Mouse (Mus musculus): ENCODE measurements around the gene Chgb. TPM values are rescaled to one million over a fixed set of nuclear protein-coding genes. Genes with fewer than 3 reads are reported as not detected.

Gene Chgb
- total and polyA plus RNA-seq, 2 experiments from 2014 or later, result 0.15 TPM; not detected in 1

DNA sequence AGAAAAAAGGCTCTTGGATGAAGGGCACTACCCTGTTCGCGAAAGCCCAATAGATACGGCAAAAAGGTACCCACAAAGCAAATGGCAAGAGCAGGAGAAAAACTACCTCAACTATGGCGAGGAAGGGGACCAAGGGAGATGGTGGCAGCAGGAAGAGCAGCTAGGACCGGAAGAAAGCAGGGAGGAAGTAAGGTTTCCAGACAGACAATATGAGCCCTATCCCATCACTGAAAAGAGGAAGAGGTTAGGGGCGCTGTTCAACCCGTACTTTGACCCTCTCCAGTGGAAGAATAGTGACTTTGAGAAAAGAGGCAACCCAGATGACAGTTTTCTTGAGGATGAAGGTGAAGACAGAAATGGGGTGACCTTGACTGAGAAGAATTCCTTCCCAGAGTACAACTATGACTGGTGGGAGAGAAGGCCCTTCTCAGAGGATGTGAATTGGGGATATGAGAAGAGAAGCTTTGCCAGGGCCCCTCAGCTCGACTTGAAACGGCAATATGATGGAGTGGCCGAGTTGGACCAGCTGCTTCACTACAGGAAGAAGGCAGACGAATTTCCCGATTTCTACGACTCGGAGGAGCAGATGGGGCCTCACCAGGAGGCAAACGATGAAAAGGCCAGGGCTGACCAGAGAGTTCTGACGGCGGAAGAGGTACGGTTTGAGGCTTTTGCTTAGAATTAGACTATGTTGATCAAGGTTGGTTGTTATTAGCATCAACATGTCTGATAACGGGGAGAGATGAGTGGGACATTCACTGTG lies 12.5 kb downstream of the Chgb start:
- H3K9me3 ChIP-seq (replicated peaks; ENCODE audit: control insufficient read depth, low read length), result no peaks in the 10 kb centered on the region
- ATAC-seq (ENCODE audit: insufficient read depth, low read depth) (no peak), DNase-seq (ENCODE audit: low spot score) (no peak)
- no peak overlapping the region for H3K9ac ChIP-seq (replicated peaks; ENCODE audit: low read depth, low read length)
- H3K4me3 ChIP-seq (ENCODE audit: low read depth, low read length), result no peak overlapping the region
- TF ChIP-seq EP300 (IDR thresholded peaks at IDR 0.05; ENCODE audit: low read depth) (no peak), CTCF (IDR thresholded peaks at IDR 0.05; ENCODE audit: low read depth) (no peak)
- 79% methylated on average over 19 of the region's 19 CpGs for WGBS
- no peak overlapping the region for H3K4me2 ChIP-seq (ENCODE audit: low read depth, low read length)
- no peak overlapping the region for H3K27ac ChIP-seq (ENCODE audit: low read depth)
- no peaks in the 10 kb centered on the region for H3K4me1 ChIP-seq (ENCODE audit: control insufficient read depth, insufficient read depth)
- no peaks in the 10 kb centered on the region for H3K36me3 ChIP-seq (replicated peaks; ENCODE audit: control insufficient read depth, insufficient read depth, low read length)
- no peaks in the 10 kb centered on the region for H3K27me3 ChIP-seq (ENCODE audit: control insufficient read depth, insufficient read depth, low read length)

DNA sequence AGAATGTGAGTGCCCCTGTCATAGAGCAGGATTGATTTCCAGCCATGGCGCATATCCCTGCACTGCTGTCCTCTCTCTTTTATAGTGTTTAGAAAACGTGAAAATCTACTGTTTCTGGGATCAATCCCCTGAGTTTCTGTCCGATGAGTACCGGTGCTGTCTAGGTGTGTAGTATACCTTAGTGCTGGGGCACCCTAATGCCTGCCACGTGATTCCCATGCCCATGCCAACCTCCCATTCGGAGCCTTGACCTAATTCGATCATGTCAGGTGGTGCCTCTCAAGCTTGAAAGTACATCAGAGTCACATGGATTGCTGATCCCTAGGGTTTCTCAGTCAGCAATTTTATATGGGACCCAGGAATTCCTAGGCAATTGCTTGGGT lies 13.1 kb downstream of the Chgb start:
- H3K4me1 ChIP-seq (ENCODE audit: control insufficient read depth, insufficient read depth), result no peaks in the 10 kb centered on the region
- ATAC-seq (ENCODE audit: insufficient read depth, low read depth), result no peak
- WGBS, result 68% methylated on average over 7 of the region's 7 CpGs
- no peak for DNase-seq (ENCODE audit: low spot score)
- no peaks in the 10 kb centered on the region for H3K27me3 ChIP-seq (ENCODE audit: control insufficient read depth, insufficient read depth, low read length)
- no peak for TF ChIP-seq CTCF (IDR thresholded peaks at IDR 0.05; ENCODE audit: low read depth)
- no peak for TF ChIP-seq EP300 (IDR thresholded peaks at IDR 0.05; ENCODE audit: low read depth)
- no peak overlapping the region for H3K4me2 ChIP-seq (ENCODE audit: low read depth, low read length)
- no peak overlapping the region for H3K27ac ChIP-seq (ENCODE audit: low read depth)
- no peaks in the 10 kb centered on the region for H3K9me3 ChIP-seq (replicated peaks; ENCODE audit: control insufficient read depth, low read length)
- no peaks in the 10 kb centered on the region for H3K36me3 ChIP-seq (replicated peaks; ENCODE audit: control insufficient read depth, insufficient read depth, low read length)
- H3K9ac ChIP-seq (replicated peaks; ENCODE audit: low read depth, low read length), result no peak overlapping the region
- H3K4me3 ChIP-seq (ENCODE audit: low read depth, low read length), result no peak overlapping the region

DNA sequence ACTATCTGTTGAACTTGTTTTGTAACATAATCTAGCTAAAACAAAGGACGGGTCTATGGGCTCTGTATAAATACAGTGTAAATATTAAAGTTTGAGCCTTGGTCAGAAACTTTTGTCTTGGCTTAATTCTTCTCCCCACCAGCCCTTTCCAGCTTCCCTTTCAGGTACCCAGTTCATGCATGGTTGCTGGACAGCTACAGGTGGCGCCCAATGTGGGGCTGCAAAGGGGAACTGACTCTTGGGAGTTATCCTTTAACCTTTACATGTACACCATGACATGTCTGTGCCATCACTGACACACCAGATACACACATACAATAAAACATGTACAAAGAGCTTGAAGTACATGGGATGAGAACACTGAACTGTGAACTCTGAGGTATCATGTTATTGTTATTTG lies 21.9 kb downstream of the Chgb start:
- ATAC-seq (ENCODE audit: insufficient read depth, low read depth) (no peak), DNase-seq (ENCODE audit: low spot score) (no peak)
- H3K9ac ChIP-seq (replicated peaks; ENCODE audit: low read depth, low read length), result no peak overlapping the region
- no peak overlapping the region for H3K4me3 ChIP-seq (ENCODE audit: low read depth, low read length)
- TF ChIP-seq EP300 (IDR thresholded peaks at IDR 0.05; ENCODE audit: low read depth) (no peak), CTCF (IDR thresholded peaks at IDR 0.05; ENCODE audit: low read depth) (no peak)
- peaks cover 36% of the 10 kb centered on the region for H3K36me3 ChIP-seq (replicated peaks; ENCODE audit: control insufficient read depth, insufficient read depth, low read length)
- H3K27me3 ChIP-seq (ENCODE audit: control insufficient read depth, insufficient read depth, low read length), result no peaks in the 10 kb centered on the region
- no peaks in the 10 kb centered on the region for H3K4me1 ChIP-seq (ENCODE audit: control insufficient read depth, insufficient read depth)
- H3K27ac ChIP-seq (ENCODE audit: low read depth), result no peak overlapping the region
- no peaks in the 10 kb centered on the region for H3K9me3 ChIP-seq (replicated peaks; ENCODE audit: control insufficient read depth, low read length)
- H3K4me2 ChIP-seq (ENCODE audit: low read depth, low read length), result no peak overlapping the region
- WGBS, result 81% methylated on average over 2 of the region's 2 CpGs

DNA sequence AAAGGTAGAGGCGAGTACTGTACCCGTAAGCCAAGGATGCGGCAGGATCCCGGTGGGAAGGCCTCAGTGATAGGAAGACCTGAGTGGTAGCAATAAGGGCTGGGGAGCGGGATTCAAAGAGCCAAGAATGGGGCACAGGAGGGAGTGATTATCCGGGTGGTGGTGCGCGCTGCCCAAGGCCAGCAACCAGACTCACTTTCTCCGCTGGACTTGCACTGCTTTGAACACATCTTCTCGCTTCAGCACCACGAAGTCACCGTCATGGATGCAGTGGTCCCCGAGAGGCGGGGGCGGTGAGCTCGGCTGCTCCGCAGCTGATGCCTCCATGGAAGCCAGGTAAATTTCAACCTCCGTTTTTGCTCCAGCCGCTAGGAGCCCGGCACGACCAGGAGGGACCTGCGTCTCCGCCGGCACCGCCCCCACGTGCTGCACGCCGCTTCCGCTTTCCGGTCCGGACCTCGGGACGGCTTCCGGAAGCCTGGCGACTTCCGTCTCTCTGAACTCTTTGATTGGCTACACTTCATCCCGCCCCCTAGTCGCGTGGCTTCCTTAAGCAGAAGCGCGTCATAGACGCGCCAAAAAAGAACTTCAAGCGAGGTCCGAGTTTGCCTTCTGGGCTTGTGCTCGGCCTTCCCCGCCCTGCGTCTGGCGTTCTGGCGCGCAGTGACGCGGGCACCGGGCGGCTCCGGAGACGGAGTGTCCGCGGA lies 34.7 kb downstream of the Chgb start, which contains the start of the genes Trmt6 and Mcm8:
Trmt6 (minus strand) TSS at position 448 of the 707 bp plus-strand sequence.
Mcm8 (plus strand) TSS at position 534 of the 707 bp plus-strand sequence.
- H3K4me1 ChIP-seq (ENCODE audit: control insufficient read depth, insufficient read depth), result peaks cover 7% of the 10 kb centered on the region
- peak within 1 kb of the TSS; percentile 39; the same call in 1 of the 2 replicates for H3K27ac ChIP-seq (ENCODE audit: low read depth)
- peak; percentile 98 for DNase-seq (ENCODE audit: low spot score)
- H3K4me2 ChIP-seq (ENCODE audit: low read depth, low read length), result peak within 1 kb of the TSS; percentile 90
- WGBS, result under 1% methylated on average over 58 of the region's 59 CpGs
- no peaks in the 10 kb centered on the region for H3K9me3 ChIP-seq (replicated peaks; ENCODE audit: control insufficient read depth, low read length)
- H3K9ac ChIP-seq (replicated peaks; ENCODE audit: low read depth, low read length), result peak within 1 kb of the TSS; percentile 54
- no peaks in the 10 kb centered on the region for H3K27me3 ChIP-seq (ENCODE audit: control insufficient read depth, insufficient read depth, low read length)
- ATAC-seq (ENCODE audit: insufficient read depth, low read depth), result peak; percentile 100
- H3K4me3 ChIP-seq (ENCODE audit: low read depth, low read length), result peak within 1 kb of the TSS; percentile 65
- peaks cover 7% of the 10 kb centered on the region; the same call in 1 of the 2 replicates for H3K36me3 ChIP-seq (replicated peaks; ENCODE audit: control insufficient read depth, insufficient read depth, low read length)
- TF ChIP-seq CTCF (IDR thresholded peaks at IDR 0.05; ENCODE audit: low read depth), result no peak; the same call in 1 of the 2 replicates
- 0 out of 2 replicates have a peak, but pooled peaks have one; percentile 56 for TF ChIP-seq EP300 (IDR thresholded peaks at IDR 0.05; ENCODE audit: low read depth)

DNA sequence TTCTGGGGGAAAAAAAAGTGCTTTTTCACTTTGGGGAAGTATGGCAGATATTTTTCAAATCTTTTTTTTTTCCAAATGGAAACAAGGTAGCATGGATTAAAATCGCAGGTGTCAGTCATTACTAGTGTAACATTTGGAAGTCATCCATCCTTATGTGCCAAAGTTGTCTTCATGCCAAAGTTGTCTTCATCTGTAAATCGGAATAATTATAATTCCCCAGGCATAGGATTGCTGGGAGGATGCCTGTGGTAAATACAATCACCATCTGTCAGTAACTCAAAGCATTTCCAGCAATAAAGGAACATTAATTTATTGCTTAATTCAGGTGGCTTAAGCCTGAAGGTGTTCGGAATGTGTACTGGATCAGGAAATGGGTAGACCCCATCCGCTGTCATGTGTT lies 60.0 kb downstream of the Chgb start:
- TF ChIP-seq EP300 (IDR thresholded peaks at IDR 0.05; ENCODE audit: low read depth), result no peak
- TF ChIP-seq CTCF (IDR thresholded peaks at IDR 0.05; ENCODE audit: low read depth), result no peak
- DNase-seq (ENCODE audit: low spot score), result no peak
- no peak overlapping the region for H3K27ac ChIP-seq (ENCODE audit: low read depth)
- no peak overlapping the region for H3K9ac ChIP-seq (replicated peaks; ENCODE audit: low read depth, low read length)
- no peak for ATAC-seq (ENCODE audit: insufficient read depth, low read depth)
- no peak overlapping the region for H3K4me2 ChIP-seq (ENCODE audit: low read depth, low read length)
- H3K4me1 ChIP-seq (ENCODE audit: control insufficient read depth, insufficient read depth), result no peaks in the 10 kb centered on the region
- no peaks in the 10 kb centered on the region for H3K27me3 ChIP-seq (ENCODE audit: control insufficient read depth, insufficient read depth, low read length)
- H3K36me3 ChIP-seq (replicated peaks; ENCODE audit: control insufficient read depth, insufficient read depth, low read length), result no peaks in the 10 kb centered on the region
- no peaks in the 10 kb centered on the region for H3K9me3 ChIP-seq (replicated peaks; ENCODE audit: control insufficient read depth, low read length)
- WGBS, result 87% methylated on average over 4 of the region's 4 CpGs
- H3K4me3 ChIP-seq (ENCODE audit: low read depth, low read length), result no peak overlapping the region

Other genes starting within 250 kb of the Chgb start
- 26.4 and 37.5 TPM in 2 replicates for gene Gpcpd1, start 193.5 kb upstream of the Chgb start, total RNA-seq (2014; rRNA removed; ENCODE audit: low replicate concordance)
- 60.5 and 67.9 TPM in 2 replicates for gene Gpcpd1, start 193.5 kb upstream of the Chgb start, polyA plus RNA-seq (2015; fragmentation: Nextera tagmentation; extraction: Ambion mirVana)
- gene Shld1, start 94.3 kb upstream of the Chgb start, total RNA-seq (2014; rRNA removed; ENCODE audit: low replicate concordance), result 23.3 and 24.1 TPM in 2 replicates
- 14.1 and 16.4 TPM in 2 replicates for gene Shld1, start 94.3 kb upstream of the Chgb start, polyA plus RNA-seq (2015; fragmentation: Nextera tagmentation; extraction: Ambion mirVana)
- gene Trmt6, start 34.8 kb downstream of the Chgb start, total RNA-seq (2014; rRNA removed; ENCODE audit: low replicate concordance), result 6.1 and 6.9 TPM in 2 replicates
- gene Trmt6, start 34.8 kb downstream of the Chgb start, polyA plus RNA-seq (2015; fragmentation: Nextera tagmentation; extraction: Ambion mirVana), result 18.6 and 22.1 TPM in 2 replicates
- 2.1 and 3.4 TPM in 2 replicates for gene Mcm8, start 34.9 kb downstream of the Chgb start, total RNA-seq (2014; rRNA removed; ENCODE audit: low replicate concordance)
- gene Mcm8, start 34.9 kb downstream of the Chgb start, polyA plus RNA-seq (2015; fragmentation: Nextera tagmentation; extraction: Ambion mirVana), result 3.4 and 4.0 TPM in 2 replicates
- gene Crls1, start 65.4 kb downstream of the Chgb start, total RNA-seq (2014; rRNA removed; ENCODE audit: low replicate concordance), result 26.3 and 30.9 TPM in 2 replicates
- gene Crls1, start 65.4 kb downstream of the Chgb start, polyA plus RNA-seq (2015; fragmentation: Nextera tagmentation; extraction: Ambion mirVana), result 12.9 and 13.3 TPM in 2 replicates
- gene Lrrn4, start 99.6 kb downstream of the Chgb start, total RNA-seq (2014; rRNA removed; ENCODE audit: low replicate concordance), result 19.8 and 25.6 TPM in 2 replicates
- 8.5 and 8.6 TPM in 2 replicates for gene Lrrn4, start 99.6 kb downstream of the Chgb start, polyA plus RNA-seq (2015; fragmentation: Nextera tagmentation; extraction: Ambion mirVana)
- not detected in 2 replicates for gene Fermt1, start 164.6 kb downstream of the Chgb start, total RNA-seq (2014; rRNA removed; ENCODE audit: low replicate concordance)
- gene Fermt1, start 164.6 kb downstream of the Chgb start, polyA plus RNA-seq (2015; fragmentation: Nextera tagmentation; extraction: Ambion mirVana), result not detected in 2 replicates